Mouse (Mus musculus) heart, adult 18-20 months (tissue): Measurements from ENCODE around the gene Wipf3. TPM values are rescaled to one million over a fixed set of nuclear protein-coding genes. Genes with fewer than 3 reads are reported as not detected.

Experiments used
- DNase-seq, 2 experiments: peaks; one replicate each; pipeline ENCODE4 v3.0.0; 2021 to 2022; ENCODE audit warnings: mixed read lengths in 1 of 2
- total RNA-seq, 2 experiments: library from RNA; stranded (reverse); gene quantifications; 2 replicates each; pipeline ENCODE4 v1.2.3; 2021

Wipf3 gene
- total RNA-seq, 2 experiments from 2014 or later = 28.6 to 32.7 TPM

GRCm38 (mm10) chr6:54475926-54476667 lies 46.7 kb downstream of the Wipf3 start:
- DNase-seq = no peak

- peak in 1 of 2 experiments; percentile 36 for DNase-seq
These were observed 49.4 kb downstream of the Wipf3 start for GRCm38 (mm10) chr6:54478646-54479324.

DNA sequence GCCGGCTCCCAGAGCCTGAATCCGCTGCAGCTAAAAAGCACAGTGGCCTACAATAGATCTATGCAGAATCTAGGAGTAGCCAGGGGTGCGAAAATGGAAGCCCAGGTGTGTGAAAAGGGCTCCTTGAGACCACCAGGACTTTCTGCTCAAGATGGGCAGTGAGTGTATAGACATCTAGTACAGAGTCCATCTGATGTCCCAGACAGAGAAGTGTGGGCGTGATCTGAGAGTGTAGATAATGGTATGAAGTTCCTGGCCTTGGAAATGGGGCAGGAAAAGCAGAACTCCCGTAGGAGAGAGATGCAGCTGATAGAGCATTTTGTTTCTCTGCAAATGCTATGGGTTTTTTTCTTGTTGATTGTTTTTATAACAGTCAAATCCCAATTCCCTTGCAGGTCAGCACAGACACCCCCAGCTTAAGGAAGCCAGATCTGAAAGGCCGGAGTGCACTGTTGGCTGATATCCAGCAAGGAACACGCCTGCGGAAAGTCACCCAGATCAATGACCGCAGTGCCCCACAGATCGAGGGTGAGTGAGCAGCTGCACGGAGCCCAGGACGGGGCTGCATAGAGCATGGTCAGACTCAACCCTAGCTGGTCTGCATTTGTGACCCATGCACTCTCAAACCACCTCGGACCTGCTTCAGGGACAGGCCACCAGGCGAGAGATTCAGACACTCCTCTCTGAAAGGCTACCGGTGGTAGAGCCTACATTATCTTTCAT lies 52.1 kb downstream of the Wipf3 start:
- no peak for DNase-seq

DNA sequence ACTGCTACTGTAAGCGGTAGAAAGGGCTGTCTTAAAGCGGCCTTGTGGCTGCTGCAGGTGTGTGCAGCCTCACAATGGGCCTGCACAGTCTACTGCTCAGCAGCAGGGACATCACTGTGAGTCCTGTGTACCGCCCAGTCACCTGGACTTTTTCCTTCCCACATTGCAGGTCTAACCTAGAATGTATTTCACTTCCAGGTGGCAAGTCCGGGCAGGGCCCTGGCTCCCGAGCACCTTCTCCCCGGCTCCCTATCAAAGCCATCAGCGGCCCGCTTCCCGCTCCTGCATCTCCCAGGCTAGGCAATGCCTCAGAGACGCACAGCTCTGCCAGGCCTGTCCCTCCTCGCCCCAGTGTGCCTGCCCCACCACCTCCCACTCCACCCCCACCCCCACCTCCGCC lies 55.6 kb downstream of the Wipf3 start:
- no peak for DNase-seq

- no peak for DNase-seq
These were observed 56.1 kb downstream of the Wipf3 start for GRCm38 (mm10) chr6:54485435-54485901.

- DNase-seq = no peak
These were observed 56.7 kb downstream of the Wipf3 start for GRCm38 (mm10) chr6:54485973-54486569.

- no peak for DNase-seq
These were observed 61.7 kb downstream of the Wipf3 start for GRCm38 (mm10) chr6:54491074-54491473.

- DNase-seq = no peak
These were observed 64.7 kb downstream of the Wipf3 start for GRCm38 (mm10) chr6:54494097-54494496.

DNA sequence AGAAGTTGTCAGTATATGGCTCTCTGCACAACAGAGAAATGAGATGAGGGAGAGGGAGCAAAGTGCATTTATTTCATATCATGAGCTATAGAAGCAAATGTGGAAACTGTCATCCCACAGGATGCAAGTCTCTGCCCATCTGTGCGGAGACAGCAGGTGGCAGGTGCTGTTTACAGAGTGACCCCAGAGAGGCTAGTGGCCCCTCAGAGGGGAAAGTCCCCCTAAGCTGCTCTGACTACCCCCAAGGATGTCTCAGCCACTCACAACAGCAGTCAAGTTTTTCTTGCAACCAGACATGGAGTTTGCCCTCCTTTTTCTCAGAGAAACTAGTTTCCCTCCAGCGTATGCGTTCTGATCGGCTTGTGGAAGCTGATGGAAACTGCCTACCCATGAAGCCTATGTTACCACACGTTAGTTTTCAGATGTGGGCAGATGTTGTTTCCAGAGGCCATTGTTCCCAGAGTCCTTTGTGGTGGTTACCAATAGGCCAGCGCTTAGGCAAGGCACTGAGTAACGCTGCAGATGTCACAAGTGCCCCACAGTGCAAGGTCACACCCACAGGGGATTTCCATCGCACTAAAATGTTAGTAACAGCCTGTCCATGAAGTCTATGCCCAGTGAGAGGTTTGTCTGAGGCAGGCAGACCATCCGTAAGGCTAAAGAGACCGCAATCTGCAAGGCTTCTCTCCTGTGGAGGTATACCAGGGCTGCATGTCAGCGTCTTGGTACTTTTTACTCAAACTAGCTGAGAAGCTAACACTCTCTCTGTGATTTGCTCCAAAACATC lies 65.4 kb downstream of the Wipf3 start:
- no peak for DNase-seq

GRCm38 (mm10) chr6:54496214-54496613 lies 66.8 kb downstream of the Wipf3 start:
- no peak for DNase-seq

- peak; percentile 60 to 64 for DNase-seq
These were observed 73.3 kb downstream of the Wipf3 start for GRCm38 (mm10) chr6:54502661-54503115.

- DNase-seq = no peak
These were observed 76.9 kb downstream of the Wipf3 start for GRCm38 (mm10) chr6:54506318-54506717.

DNA sequence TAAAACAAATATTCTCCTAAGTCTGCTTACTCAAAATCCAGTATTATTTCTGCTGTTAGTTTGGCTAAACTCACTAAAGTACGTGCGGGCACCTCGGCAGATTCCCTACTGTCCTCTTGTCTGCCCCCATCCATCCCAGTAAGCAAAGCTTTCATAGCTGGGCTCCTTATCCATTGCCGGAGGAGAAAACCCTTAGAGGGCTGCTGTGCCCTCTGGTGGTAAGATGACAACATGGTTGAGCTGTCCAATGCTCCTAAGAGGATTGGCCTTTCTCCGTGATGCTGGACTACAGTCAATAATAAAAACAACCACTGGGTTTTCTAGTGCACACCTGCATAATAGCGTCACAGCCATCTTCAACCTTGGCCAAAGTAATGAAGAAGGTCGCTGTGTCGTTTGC lies 77.6 kb downstream of the Wipf3 start:
- peak; percentile 58 to 64 for DNase-seq

- peak; percentile 21 to 32 for DNase-seq
These were observed 78.4 kb downstream of the Wipf3 start for GRCm38 (mm10) chr6:54507808-54508207.

- DNase-seq = no peak
These were observed 78.9 kb downstream of the Wipf3 start for GRCm38 (mm10) chr6:54508256-54508793.

GRCm38 (mm10) chr6:54509264-54509663 lies 79.9 kb downstream of the Wipf3 start:
- DNase-seq = no peak

DNA sequence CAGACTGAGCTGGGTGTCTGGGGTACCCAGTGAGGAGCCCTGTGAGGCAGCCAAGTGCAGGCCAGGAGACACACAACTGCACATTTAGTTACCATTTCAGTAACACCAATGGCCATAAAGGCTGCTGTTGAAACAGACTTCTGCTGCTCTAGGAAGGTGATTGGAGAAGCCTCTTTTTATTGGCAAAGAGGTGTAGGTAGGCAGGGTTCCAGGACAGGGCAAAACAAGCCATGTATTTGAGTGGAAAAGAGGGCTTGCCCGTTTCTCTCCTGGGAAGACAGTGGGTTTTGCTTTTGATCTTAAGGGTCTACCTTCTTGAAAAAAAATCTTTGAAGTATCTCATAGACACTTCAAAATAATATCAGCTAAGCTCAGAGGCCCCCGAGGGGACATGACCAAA lies 82.9 kb downstream of the Wipf3 start:
- DNase-seq = no peak

- no peak for DNase-seq
These were observed 87.2 kb downstream of the Wipf3 start for GRCm38 (mm10) chr6:54516512-54517134.

- no peak for DNase-seq
These were observed 89.4 kb downstream of the Wipf3 start for GRCm38 (mm10) chr6:54518758-54519157.

- no peak for DNase-seq
These were observed 99.3 kb downstream of the Wipf3 start for GRCm38 (mm10) chr6:54528666-54529065.

DNA sequence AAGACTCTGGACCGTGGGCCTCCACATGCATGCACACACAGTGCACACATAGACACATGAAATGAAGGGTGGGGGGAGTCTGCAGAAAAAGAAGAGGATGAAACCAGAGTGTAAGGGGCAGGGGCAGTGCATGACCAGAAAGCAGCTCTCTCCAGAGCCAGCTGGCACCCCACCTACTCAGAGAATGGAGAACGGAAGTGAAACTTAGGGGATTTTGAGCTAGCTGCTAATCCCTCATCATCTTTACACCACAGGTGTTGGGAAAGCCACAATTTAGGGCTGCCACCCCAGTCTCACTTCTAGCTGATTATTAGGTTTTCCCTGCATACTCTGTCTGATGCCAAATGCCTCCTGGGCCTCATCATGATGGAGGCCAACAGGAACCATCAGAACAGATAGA lies 100.8 kb downstream of the Wipf3 start:
- DNase-seq = no peak
